19 mouse cellular contexts compared by ENCODE assay signal in genomic region chr5:22253318-22253717, GRCm38 (mm10).
DNase-seq lines count a peak whose midpoint lies in the region.
"Had no signal": no experiment of that assay in that cellular context is flagged by ENCODE, and none has a peak within 500 bp of the region (broad histone marks: within the 10 kb centered on the region; RNA-seq: fewer than 3 reads in every experiment).

No protein-coding gene starts in this region.

- intact Hi-C loops in left cerebral cortex, postnatal 4 days (cut with DNase I): no loop called here
- intact Hi-C loops in left cerebral cortex, postnatal 36 days (cut with DNase I): no loop called here

- DNase-seq in left cerebral cortex, postnatal 4 days: peak; percentile 79
- no peak for DNase-seq in left cerebral cortex, postnatal 36 days (ENCODE audit: low spot score in 2 of 2)
- peak; percentile 77 for DNase-seq in cerebellum, adult 11 months
- peak; percentile 79 for DNase-seq in cerebellum, adult 8-10 months
- peak; percentile 86 to 87 for DNase-seq in cerebellum, postnatal 25 days
- DNase-seq in yolk sac, embryonic 10.5 days (ENCODE audit: low spot score): no peak
- no peak for DNase-seq in frontal cortex, postnatal 10 days (ENCODE audit: low spot score in 2 of 2)
- DNase-seq in lung, postnatal 36 days: no peak
- DNase-seq: adrenal gland, postnatal 25 days; B cell, adult 2 months; gastrocnemius, adult 2 months; gastrocnemius, postnatal 36 days; heart, adult 2 months; heart, postnatal 10 days; kidney, adult 11 months; kidney, postnatal 4 days; layer of hippocampus, postnatal 36 days; lung, postnatal 4 days; right cerebral cortex, postnatal 25 days had no signal

Comparison
In these comparisons a context has a peak if more than half of its experiments do, and no peak if none do; other contexts are left out.
1. DNase-seq: peak in left cerebral cortex, postnatal 4 days (single experiment), cerebellum, adult 11 months (single experiment), cerebellum, adult 8-10 months (single experiment) and cerebellum, postnatal 25 days (2 of 2); none in left cerebral cortex, postnatal 36 days (0 of 2), yolk sac, embryonic 10.5 days (single experiment), frontal cortex, postnatal 10 days (0 of 2) and lung, postnatal 36 days (single experiment).